Mouse (Mus musculus) ES-E14 (cell line): Measurements from ENCODE around the gene Dnm1.

Experiments
- CHD2 ChIP-seq: IDR thresholded peaks from 2 replicates; pipeline ENCODE4 v1.6.1; 2014; ENCODE audit warnings: mild to moderate bottlenecking, low read depth, low read length, inconsistent platforms
- HCFC1 ChIP-seq: IDR thresholded peaks from 2 replicates; pipeline ENCODE4 v1.6.1; 2012; ENCODE audit warnings: low read length, inconsistent platforms, borderline replicate concordance; ENCODE audit not compliant: insufficient read depth
- MAFK ChIP-seq: IDR thresholded peaks from 2 replicates; pipeline ENCODE4 v1.6.1; 2014; ENCODE audit warnings: mild to moderate bottlenecking, low read depth, low read length, inconsistent platforms; ENCODE audit not compliant: insufficient read depth
- ZC3H11A ChIP-seq: IDR thresholded peaks from 2 replicates; pipeline ENCODE4 v1.6.1; 2012; ENCODE audit warnings: low read depth, mild to moderate bottlenecking, inconsistent platforms, low read length, borderline replicate concordance

DNA sequence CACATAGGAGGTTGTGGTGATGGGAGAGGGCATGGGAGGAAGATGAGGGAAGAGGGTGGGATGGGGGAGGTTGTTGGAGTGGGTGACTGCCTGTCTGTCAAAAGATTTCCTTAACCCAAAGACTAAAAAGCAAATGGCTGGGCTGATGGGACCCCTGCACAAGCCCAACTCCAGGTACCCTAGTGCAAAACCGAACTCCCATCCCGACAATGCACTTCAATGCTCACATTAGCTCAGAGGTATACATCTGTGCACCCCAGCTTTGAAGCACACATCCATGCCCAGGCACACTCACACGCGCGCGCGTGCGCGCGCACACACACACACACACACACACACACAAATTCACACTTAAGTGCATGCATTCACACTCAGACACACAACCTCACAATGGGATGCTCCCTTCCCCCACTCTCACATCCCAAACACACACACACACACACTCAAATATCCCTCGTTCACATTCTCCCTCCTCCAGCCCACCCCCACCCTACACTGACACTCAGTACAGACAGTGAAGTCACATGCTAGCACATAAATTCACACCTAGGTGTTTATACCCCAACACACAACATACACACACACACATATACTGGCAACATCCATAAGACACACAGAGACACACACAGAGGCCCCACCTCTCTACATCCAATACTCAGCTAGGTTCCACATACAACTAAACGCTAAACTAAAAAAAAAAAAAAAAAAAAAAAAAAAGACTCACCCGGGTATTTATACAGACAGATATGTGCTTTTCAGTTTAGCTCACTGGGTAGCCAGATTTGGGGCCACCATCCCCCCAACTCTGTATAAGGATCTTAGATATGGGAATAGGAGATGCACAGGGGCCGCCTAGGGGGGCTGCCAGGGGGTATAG lies 34.2 kb downstream of the Dnm1 start:
- TF ChIP-seq CHD2: no peak
- no peak for TF ChIP-seq MAFK
- TF ChIP-seq HCFC1: no peak
- TF ChIP-seq ZC3H11A: no peak
